Mouse (Mus musculus) CH12.LX (cell line): ENCODE results near the gene Nwd1. TPM values are rescaled to one million over a fixed set of nuclear protein-coding genes. Genes with fewer than 3 reads are reported as not detected.

Experiments used
- DNase-seq: peaks from one replicate; pipeline ENCODE4 v3.0.0-alpha.2; 2013; ENCODE audit errors: extremely low read depth
- H3K27ac ChIP-seq: 2 replicates; pipeline ENCODE4 v1.5.1; 2012; ENCODE audit warnings: low read depth, mild to moderate bottlenecking, control low read depth, moderate library complexity; ENCODE audit not compliant: insufficient read depth
- H3K27me3 ChIP-seq: replicated peaks from 2 replicates; pipeline ENCODE3; 2012; ENCODE audit warnings: inconsistent platforms
- H3K36me3 ChIP-seq, 2 experiments: replicated peaks in 1 of 2; 2 replicates each; pipeline versions ENCODE3 to v1.6.1; 2012; ENCODE audit warnings: inconsistent platforms in 1 of 2, low read length in 1 of 2, mild to moderate bottlenecking in 1 of 2, mixed read lengths in 1 of 2, moderate library complexity in 1 of 2; ENCODE audit not compliant: control insufficient read depth in 1 of 2, insufficient read depth in 1 of 2
- H3K4me1 ChIP-seq, 2 experiments: 2 replicates each; pipeline ENCODE4 v1.6.1; 2012; ENCODE audit warnings: inconsistent platforms in 1 of 2, moderate library complexity in 1 of 2; ENCODE audit not compliant: insufficient read depth in 2 of 2, control insufficient read depth in 1 of 2
- H3K4me2 ChIP-seq: 2 replicates; pipeline ENCODE4 v1.6.1; 2012; ENCODE audit warnings: low read depth, mild to moderate bottlenecking, control low read depth; ENCODE audit not compliant: poor library complexity, insufficient read depth, severe bottlenecking
- H3K4me3 ChIP-seq, 3 experiments: fragments of 150-350 bp in 1 of 3; sonication (generic) in 1 of 3; replicated peaks in 1 of 3; 2 replicates each; pipeline versions ENCODE3 to v1.5.1; 2011 to 2012; ENCODE audit warnings: low read depth in 2 of 3, low read length in 2 of 3, mild to moderate bottlenecking in 2 of 3, moderate library complexity in 2 of 3, control low read depth in 1 of 3, improper control_type of control experiment in 1 of 3, inconsistent platforms in 1 of 3, mixed read lengths in 1 of 3; ENCODE audit not compliant: poor library complexity in 1 of 3
- H3K79me2 ChIP-seq: replicated peaks from 2 replicates; pipeline ENCODE4 v1.6.1; 2012; ENCODE audit warnings: mild to moderate bottlenecking, moderate library complexity; ENCODE audit not compliant: control insufficient read depth, poor library complexity, insufficient read depth, severe bottlenecking; ENCODE audit errors: extremely low read depth
- H3K9ac ChIP-seq: 2 replicates; pipeline ENCODE4 v1.6.1; 2012; ENCODE audit warnings: low read depth, mild to moderate bottlenecking, control low read depth, moderate library complexity; ENCODE audit not compliant: insufficient read depth
- H3K9me3 ChIP-seq: replicated peaks from 2 replicates; pipeline ENCODE3; 2012; ENCODE audit warnings: low read length, inconsistent platforms, mixed read lengths
- BHLHE40 ChIP-seq: IDR thresholded peaks from 2 replicates; pipeline ENCODE4 v1.6.1; 2011; ENCODE audit warnings: mild to moderate bottlenecking, low read depth, low read length, improper control_type of control experiment
- CHD2 ChIP-seq: IDR thresholded peaks from 2 replicates; pipeline ENCODE4 v1.6.1; 2011; ENCODE audit warnings: low read length, improper control_type of control experiment
- CTCF ChIP-seq, 2 experiments: IDR thresholded peaks in 1 of 2; conservative IDR thresholded peaks in 1 of 2; 2 replicates each; pipeline ENCODE4 v1.5.1; 2011 to 2012; ENCODE audit warnings: low read depth in 2 of 2, low read length in 2 of 2, improper control_type of control experiment in 1 of 2, inconsistent platforms in 1 of 2, mild to moderate bottlenecking in 1 of 2, moderate library complexity in 1 of 2
- E2F4 ChIP-seq: IDR thresholded peaks from 2 replicates; pipeline ENCODE4 v1.6.1; 2011; ENCODE audit warnings: low read depth, low read length, improper control_type of control experiment; ENCODE audit not compliant: insufficient replicate concordance
- EP300 ChIP-seq: IDR thresholded peaks from 2 replicates; pipeline ENCODE4 v1.6.1; 2011; ENCODE audit warnings: low read length, improper control_type of control experiment
- ETS1 ChIP-seq: conservative IDR thresholded peaks from 2 replicates; pipeline ENCODE4 v1.6.1; 2012; ENCODE audit warnings: low read depth, mild to moderate bottlenecking, inconsistent platforms, low read length, improper control_type of control experiment, moderate library complexity
- GABPA ChIP-seq: IDR thresholded peaks from 2 replicates; pipeline ENCODE4 v1.6.1; 2012; ENCODE audit warnings: low read depth, low read length, improper control_type of control experiment, inconsistent platforms; ENCODE audit not compliant: insufficient replicate concordance
- HCFC1 ChIP-seq: IDR thresholded peaks from 2 replicates; pipeline ENCODE4 v1.6.1; 2012; ENCODE audit warnings: low read depth, mild to moderate bottlenecking, inconsistent platforms, low read length, improper control_type of control experiment
- JUN ChIP-seq: IDR thresholded peaks from 2 replicates; pipeline ENCODE4 v1.6.1; 2011; ENCODE audit warnings: low read depth, mild to moderate bottlenecking, low read length, improper control_type of control experiment, moderate library complexity; ENCODE audit not compliant: insufficient read depth
- JUND ChIP-seq: conservative IDR thresholded peaks from 2 replicates; pipeline ENCODE4 v1.6.1; 2011; ENCODE audit warnings: low read depth, low read length, improper control_type of control experiment
- KAT2A ChIP-seq: IDR thresholded peaks from 2 replicates; pipeline ENCODE4 v1.6.1; 2012; ENCODE audit warnings: low read length, improper control_type of control experiment, inconsistent platforms; ENCODE audit not compliant: insufficient replicate concordance
- MAFK ChIP-seq: IDR thresholded peaks from 2 replicates; pipeline ENCODE4 v1.6.1; 2011; ENCODE audit warnings: low read length, improper control_type of control experiment; ENCODE audit not compliant: insufficient replicate concordance
- MAX ChIP-seq: IDR thresholded peaks from 2 replicates; pipeline ENCODE4 v1.6.1; 2011; ENCODE audit warnings: low read length, improper control_type of control experiment
- MAZ ChIP-seq: IDR thresholded peaks from 2 replicates; pipeline ENCODE4 v1.6.1; 2012; ENCODE audit warnings: low read depth, mild to moderate bottlenecking, inconsistent platforms, low read length, improper control_type of control experiment, moderate library complexity
- MEF2A ChIP-seq: IDR thresholded peaks from 2 replicates; pipeline ENCODE4 v1.6.1; 2014; ENCODE audit warnings: low read depth, mild to moderate bottlenecking, inconsistent platforms, low read length, improper control_type of control experiment, borderline replicate concordance
- MXI1 ChIP-seq: IDR thresholded peaks from 2 replicates; pipeline ENCODE4 v1.6.1; 2011; ENCODE audit warnings: mild to moderate bottlenecking, low read depth, low read length, improper control_type of control experiment
- PAX5 ChIP-seq: IDR thresholded peaks from 2 replicates; pipeline ENCODE4 v1.6.1; 2012; ENCODE audit warnings: low read length, inconsistent platforms, mixed read lengths
- POLR2A ChIP-seq: IDR thresholded peaks from 2 replicates; pipeline ENCODE4 v1.6.1; 2011; ENCODE audit warnings: low read depth, mild to moderate bottlenecking, improper control_type of control experiment, low read length
- RAD21 ChIP-seq: IDR thresholded peaks from 2 replicates; pipeline ENCODE4 v1.6.1; 2011; ENCODE audit warnings: low read depth, mild to moderate bottlenecking, low read length, improper control_type of control experiment, moderate library complexity
- SIN3A ChIP-seq: IDR thresholded peaks from 2 replicates; pipeline ENCODE4 v1.6.1; 2012; ENCODE audit warnings: low read length, improper control_type of control experiment, inconsistent platforms
- SMC3 ChIP-seq: IDR thresholded peaks from 2 replicates; pipeline ENCODE4 v1.6.1; 2011; ENCODE audit warnings: low read depth, low read length, improper control_type of control experiment
- TBP ChIP-seq: conservative IDR thresholded peaks from 2 replicates; pipeline ENCODE4 v1.6.1; 2011; ENCODE audit warnings: low read depth, low read length, improper control_type of control experiment
- USF1 ChIP-seq: IDR thresholded peaks from 2 replicates; pipeline ENCODE4 v1.6.1; 2014; ENCODE audit warnings: low read depth, mild to moderate bottlenecking, inconsistent platforms, low read length, improper control_type of control experiment
- ZC3H11A ChIP-seq: IDR thresholded peaks from 2 replicates; pipeline ENCODE4 v1.6.1; 2012; ENCODE audit warnings: low read depth, mild to moderate bottlenecking, inconsistent platforms, low read length, improper control_type of control experiment
- ZKSCAN1 ChIP-seq: IDR thresholded peaks from 2 replicates; pipeline ENCODE4 v1.6.1; 2012; ENCODE audit warnings: low read depth, inconsistent platforms, low read length, improper control_type of control experiment, borderline replicate concordance
- ZMIZ1 ChIP-seq: IDR thresholded peaks from 2 replicates; pipeline ENCODE4 v1.6.1; 2012; ENCODE audit warnings: low read depth, mild to moderate bottlenecking, inconsistent platforms, low read length, improper control_type of control experiment
- ZNF384 ChIP-seq: IDR thresholded peaks from 2 replicates; pipeline ENCODE4 v1.6.1; 2012; ENCODE audit warnings: low read depth, low read length, improper control_type of control experiment, inconsistent platforms
- dilution Hi-C: fragments of 300-500 bp; cut with MboI; formaldehyde crosslinking; loops from 2 replicates; pipeline ENCODE4 v1.14.3; 2020; ENCODE audit warnings: low sequenced_read_pairs; ENCODE audit not compliant: extremely low pct_unique_long_range_greater_than_20kb, extremely low pct_ligation_motif_present
- in situ Hi-C: fragments of 300-500 bp; cut with MboI; formaldehyde crosslinking; loops from 3 replicates; pipeline ENCODE4 v1.14.3; 2019; ENCODE audit warnings: low sequenced_read_pairs, low pct_ligation_motif_present, low pct_unique_long_range_greater_than_20kb, mixed read lengths
- polyA plus RNA-seq: library from polyadenylated mRNA; unstranded; fragments of >175 nt; gene quantifications from 2 replicates; pipeline ENCODE4 v1.2.1, GENCODE M21; 2012; ENCODE audit warnings: low read depth; ENCODE audit not compliant: insufficient read length
- total RNA-seq, 2 experiments: library from RNA; depleted of rRNA; stranded (reverse); fragments of 300-350 nt in 1 of 2; fragments of >200 nt in 1 of 2; gene quantifications; 2 replicates each; pipeline ENCODE4 v1.2.3; 2012 to 2014

The Nwd1 gene
- total and polyA plus RNA-seq, 3 experiments = 0.04 TPM; not detected in 2

- dilution Hi-C loops (no loop called here), in situ Hi-C loops (no loop called here)
- no peak overlapping the region for H3K27ac ChIP-seq
- no peak overlapping the region for H3K4me2 ChIP-seq
- TF ChIP-seq PAX5 (no peak), JUND (no peak), HCFC1 (no peak), SIN3A (no peak), TBP (no peak), CTCF (conservative IDR thresholded peaks at IDR 0.05 in 1 of 2, IDR thresholded peaks at IDR 0.05 in 1 of 2; ENCODE audit: low read depth in 2 of 2, low read length in 2 of 2) (peak in 1 of 2 experiments; percentile 44; a peak in 2 of 4 replicates), KAT2A (no peak), E2F4 (no peak), CHD2 (no peak), EP300 (no peak), RAD21 (peak; percentile 8), MAX (no peak), USF1 (no peak), MEF2A (no peak), ZNF384 (0 out of 2 replicates have a peak, but pooled peaks have one; percentile 24), SMC3 (no peak; the same call in 1 of the 2 replicates), JUN (no peak)
- no peaks in the 10 kb centered on the region for H3K9me3 ChIP-seq
- DNase-seq = no peak
- 0 out of 4 replicates have a peak, but pooled peaks cover 0 to 4% of the 10 kb centered on the region in 2 experiments for H3K4me1 ChIP-seq
- H3K4me3 ChIP-seq = no peak overlapping the region
- H3K27me3 ChIP-seq = no peaks in the 10 kb centered on the region
- peaks cover 34 to 75% of the 10 kb centered on the region in 2 experiments for H3K36me3 ChIP-seq
- no peak overlapping the region for H3K9ac ChIP-seq
- no peaks in the 10 kb centered on the region for H3K79me2 ChIP-seq
Observed at GRCm38 (mm10) chr8:72758310-72758709, 111.8 kb downstream of the Nwd1 start.

- DNase-seq = no peak
- Histone ChIP-seq H3K27me3 (no peaks in the 10 kb centered on the region), H3K4me3 (no peak overlapping the region), H3K4me2 (no peak overlapping the region), H3K9me3 (no peaks in the 10 kb centered on the region), H3K9ac (no peak overlapping the region), H3K36me3 (peaks cover 23 to 62% of the 10 kb centered on the region in 2 experiments), H3K27ac (no peak overlapping the region), H3K79me2 (no peaks in the 10 kb centered on the region), H3K4me1 (0 out of 4 replicates have a peak, but pooled peaks cover 0 to 4% of the 10 kb centered on the region in 2 experiments)
- TF ChIP-seq ZKSCAN1 (no peak), MAFK (no peak), SMC3 (no peak), GABPA (no peak), E2F4 (no peak), SIN3A (no peak), HCFC1 (no peak), PAX5 (no peak), ZNF384 (no peak), MAZ (no peak), POLR2A (no peak), BHLHE40 (no peak), JUN (no peak), MAX (no peak), ETS1 (no peak), EP300 (no peak), ZMIZ1 (no peak), MXI1 (no peak), ZC3H11A (no peak)
- in situ Hi-C loops (no loop called here), dilution Hi-C loops (no loop called here)
Observed at GRCm38 (mm10) chr8:72760216-72760615, 113.7 kb downstream of the Nwd1 start.
